Mouse (Mus musculus) kidney, adult 18-20 months (tissue): Measurements from ENCODE around the gene Kcnh1.

Experiments
- DNase-seq: peaks from one replicate; pipeline ENCODE4 v3.0.0; 2021

The Kcnh1 gene

GRCm38 (mm10) chr1:192419176-192419575 lies 228.6 kb downstream of the Kcnh1 start:
- no peak for DNase-seq

GRCm38 (mm10) chr1:192421377-192422166 lies 231.0 kb downstream of the Kcnh1 start:
- DNase-seq: no peak

- DNase-seq: no peak
Observed at GRCm38 (mm10) chr1:192431423-192431822, 240.8 kb downstream of the Kcnh1 start.

- DNase-seq: no peak
Observed at GRCm38 (mm10) chr1:192435503-192435902, 244.9 kb downstream of the Kcnh1 start.

- DNase-seq: no peak
Observed at GRCm38 (mm10) chr1:192439151-192439837, 248.7 kb downstream of the Kcnh1 start.

GRCm38 (mm10) chr1:192442772-192443445 lies 252.3 kb downstream of the Kcnh1 start:
- DNase-seq: no peak

GRCm38 (mm10) chr1:192443998-192444657 lies 253.6 kb downstream of the Kcnh1 start:
- DNase-seq: no peak

- DNase-seq: peak; percentile 65
Observed at GRCm38 (mm10) chr1:192444658-192445447, 254.3 kb downstream of the Kcnh1 start.

GRCm38 (mm10) chr1:192446158-192446557 lies 255.6 kb downstream of the Kcnh1 start:
- no peak for DNase-seq

GRCm38 (mm10) chr1:192447666-192448065 lies 257.1 kb downstream of the Kcnh1 start:
- no peak for DNase-seq

- no peak for DNase-seq
Observed at GRCm38 (mm10) chr1:192448512-192448911, 257.9 kb downstream of the Kcnh1 start.

GRCm38 (mm10) chr1:192449572-192450351 lies 259.2 kb downstream of the Kcnh1 start:
- DNase-seq: no peak

GRCm38 (mm10) chr1:192450425-192450824 lies 259.9 kb downstream of the Kcnh1 start:
- no peak for DNase-seq

- DNase-seq: no peak
Observed at GRCm38 (mm10) chr1:192451722-192452121, 261.1 kb downstream of the Kcnh1 start.

- no peak for DNase-seq
Observed at GRCm38 (mm10) chr1:192454501-192454900, 263.9 kb downstream of the Kcnh1 start.

- DNase-seq: no peak
Observed at GRCm38 (mm10) chr1:192454981-192455380, 264.4 kb downstream of the Kcnh1 start.

GRCm38 (mm10) chr1:192457037-192457436 lies 266.5 kb downstream of the Kcnh1 start:
- DNase-seq: no peak

GRCm38 (mm10) chr1:192457526-192458206 lies 267.1 kb downstream of the Kcnh1 start:
- no peak for DNase-seq

- DNase-seq: no peak
Observed at GRCm38 (mm10) chr1:192463732-192464131, 273.2 kb downstream of the Kcnh1 start.

GRCm38 (mm10) chr1:192472366-192472765 lies 281.8 kb downstream of the Kcnh1 start:
- DNase-seq: no peak

GRCm38 (mm10) chr1:192473134-192473533 lies 282.6 kb downstream of the Kcnh1 start:
- no peak for DNase-seq
